Mouse (Mus musculus) bone marrow, adult 2 months (tissue): Measurements from ENCODE around the gene 4921517D22Rik.

Experiments used
- CTCF ChIP-seq: fragments of 200-500 bp; IDR thresholded peaks from 2 replicates; pipeline ENCODE4 v1.5.1; 2011; ENCODE audit warnings: low read length, control low read depth; ENCODE audit not compliant: control insufficient read depth, insufficient read depth
- POLR2A ChIP-seq: fragments of 200-500 bp; IDR thresholded peaks from 2 replicates; pipeline ENCODE4 v1.6.1; 2011; ENCODE audit warnings: low read depth, mild to moderate bottlenecking, control low read depth, low read length, borderline replicate concordance; ENCODE audit not compliant: control insufficient read depth

DNA sequence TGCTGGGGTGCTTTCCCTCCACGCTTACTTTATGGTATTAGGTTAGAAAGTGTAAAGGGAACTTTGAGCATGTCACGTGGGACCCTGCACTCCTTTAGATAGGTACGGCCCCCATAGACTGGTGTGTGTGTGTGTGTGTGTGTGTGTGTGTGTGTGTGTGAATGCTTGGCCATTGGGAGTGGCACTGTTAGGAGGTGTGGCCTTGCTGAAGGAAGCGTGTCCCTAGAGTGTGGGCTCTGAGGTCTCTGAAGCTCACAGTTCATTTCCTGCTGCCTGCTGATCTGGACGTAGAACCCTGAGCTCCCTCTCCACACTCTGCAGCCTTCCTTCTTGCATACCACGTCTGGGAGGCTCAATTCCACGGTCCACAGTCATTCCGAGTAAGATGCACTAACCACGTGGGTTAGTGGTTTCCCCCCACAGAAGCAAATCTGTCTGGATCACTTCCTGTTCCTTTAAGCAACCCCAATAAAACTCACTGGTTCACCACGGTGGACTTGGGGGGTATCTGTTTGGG lies 37.5 kb downstream of the 4921517D22Rik start:
- TF ChIP-seq CTCF (no peak), POLR2A (no peak)
